Mouse (Mus musculus) myocyte (in vitro differentiated cells): Measurements from ENCODE around the gene Iqcn. TPM values are rescaled to one million over a fixed set of nuclear protein-coding genes. Genes with fewer than 3 reads are reported as not detected.

ENCODE experiments used
- H3K27me3 ChIP-seq: one replicate; pipeline ENCODE4 v1.6.1; 2011; ENCODE audit not compliant: control insufficient read depth, insufficient read depth, insufficient read length
- H3K36me3 ChIP-seq: one replicate; pipeline ENCODE4 v1.6.1; 2011; ENCODE audit not compliant: control insufficient read depth, insufficient read depth
- H3K4me2 ChIP-seq: one replicate; pipeline ENCODE4 v1.6.1; 2011; ENCODE audit warnings: low read depth, control low read depth
- H3K4me3 ChIP-seq: one replicate; pipeline ENCODE4 v1.5.1; 2011; ENCODE audit warnings: mild to moderate bottlenecking, control low read depth, moderate library complexity
- H3K79me2 ChIP-seq: one replicate; pipeline ENCODE4 v1.6.1; 2011; ENCODE audit not compliant: control insufficient read depth, insufficient read depth
- H3ac ChIP-seq: one replicate; pipeline ENCODE4 v1.6.1; 2011; ENCODE audit not compliant: control insufficient read depth, insufficient read length
- CEBPB ChIP-seq: IDR thresholded peaks from 2 replicates; pipeline ENCODE4 v1.6.1; 2011; ENCODE audit warnings: mild to moderate bottlenecking, moderate library complexity; ENCODE audit not compliant: poor library complexity, insufficient read depth, severe bottlenecking
- E2F4 ChIP-seq: IDR thresholded peaks from one replicate; pipeline ENCODE4 v1.6.1; 2011; ENCODE audit warnings: mild to moderate bottlenecking, control low read depth, moderate library complexity; ENCODE audit not compliant: insufficient read depth
- MAX ChIP-seq: IDR thresholded peaks from one replicate; pipeline ENCODE4 v1.6.1; 2011; ENCODE audit warnings: low read depth, mild to moderate bottlenecking, control low read depth
- MYOD1 ChIP-seq, 3 experiments: IDR thresholded peaks; one replicate each; pipeline ENCODE4 v1.6.1; 2011; ENCODE audit warnings: control low read depth in 2 of 3, low read depth in 2 of 3, mild to moderate bottlenecking in 2 of 3, moderate library complexity in 1 of 3; ENCODE audit not compliant: insufficient read length in 2 of 3, control insufficient read depth in 1 of 3
- MYOG ChIP-seq, 3 experiments: IDR thresholded peaks; one replicate each; pipeline ENCODE4 v1.6.1; 2011; ENCODE audit warnings: control low read depth in 2 of 3, low read depth in 2 of 3, mild to moderate bottlenecking in 2 of 3; ENCODE audit not compliant: insufficient read length in 2 of 3, control insufficient read depth in 1 of 3, insufficient read depth in 1 of 3
- POLR2A ChIP-seq: IDR thresholded peaks from one replicate; pipeline ENCODE4 v1.6.1; 2011; ENCODE audit warnings: low read depth, mild to moderate bottlenecking, control low read depth, moderate library complexity; ENCODE audit not compliant: insufficient read length
- POLR2AphosphoS2 ChIP-seq: IDR thresholded peaks from one replicate; pipeline ENCODE4 v1.6.1; 2011; ENCODE audit warnings: low read depth, control low read depth; ENCODE audit not compliant: insufficient read length
- REST ChIP-seq: IDR thresholded peaks from one replicate; pipeline ENCODE4 v1.6.1; 2011; ENCODE audit warnings: mild to moderate bottlenecking, control low read depth, moderate library complexity; ENCODE audit not compliant: insufficient read depth, insufficient read length
- SRF ChIP-seq: IDR thresholded peaks from one replicate; pipeline ENCODE4 v1.6.1; 2011; ENCODE audit warnings: low read depth; ENCODE audit not compliant: control insufficient read depth, insufficient read length
- TCF12 ChIP-seq: IDR thresholded peaks from one replicate; pipeline ENCODE4 v1.6.1; 2011; ENCODE audit warnings: mild to moderate bottlenecking, control low read depth; ENCODE audit not compliant: poor library complexity, insufficient read depth, severe bottlenecking
- TCF3 ChIP-seq: IDR thresholded peaks from one replicate; pipeline ENCODE4 v1.6.1; 2011; ENCODE audit warnings: low read depth, control low read depth; ENCODE audit not compliant: insufficient read length
- USF1 ChIP-seq: IDR thresholded peaks from one replicate; pipeline ENCODE4 v1.6.1; 2011; ENCODE audit warnings: low read depth, mild to moderate bottlenecking, control low read depth, moderate library complexity
- polyA plus RNA-seq: library from polyadenylated mRNA; unstranded; fragments of >200 nt; fragmentation: generic; extraction: Trizol; gene quantifications from one replicate; pipeline ENCODE4 v1.2.1, GENCODE M21; 2012; ENCODE audit warnings: missing spikeins

Gene Iqcn
- polyA plus RNA-seq, 1 experiment: 0.02 TPM

DNA sequence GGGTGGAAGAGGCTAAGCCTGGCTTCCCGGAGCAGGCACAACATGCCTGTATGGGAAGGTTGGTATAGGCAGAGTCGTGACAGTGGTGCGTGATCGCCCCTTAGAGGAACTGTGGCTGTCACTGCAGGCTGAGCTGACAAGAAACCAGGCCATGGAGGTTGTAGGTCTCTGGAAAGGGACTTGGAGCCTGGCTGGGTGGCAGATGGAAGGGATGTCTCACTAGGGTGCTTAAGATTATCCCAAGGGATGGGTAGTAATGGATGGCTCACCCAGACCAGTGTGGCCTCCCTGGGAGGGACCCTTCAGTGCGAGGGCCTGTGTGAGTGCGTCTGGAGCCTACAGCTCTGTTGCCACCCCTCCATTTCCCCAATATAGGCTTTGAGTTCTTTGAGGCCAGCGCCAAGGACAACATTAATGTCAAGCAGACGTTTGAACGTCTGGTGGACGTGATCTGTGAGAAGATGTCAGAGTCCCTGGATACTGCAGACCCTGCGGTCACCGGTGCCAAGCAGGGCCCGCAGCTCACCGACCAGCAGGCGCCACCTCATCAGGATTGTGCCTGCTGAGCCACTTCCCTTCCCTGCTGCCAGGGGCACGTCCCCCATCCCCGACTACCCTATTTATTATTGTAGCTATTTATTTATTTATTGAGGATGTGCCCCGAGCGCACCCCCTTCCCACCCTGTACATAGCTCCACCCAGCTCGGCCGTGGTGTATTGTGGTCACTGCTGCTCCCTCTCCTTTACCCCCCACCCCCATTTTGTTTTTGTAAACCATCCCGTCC lies 54.5 kb downstream of the Iqcn start:
- H3K79me2 ChIP-seq: no peaks in the 10 kb centered on the region

DNA sequence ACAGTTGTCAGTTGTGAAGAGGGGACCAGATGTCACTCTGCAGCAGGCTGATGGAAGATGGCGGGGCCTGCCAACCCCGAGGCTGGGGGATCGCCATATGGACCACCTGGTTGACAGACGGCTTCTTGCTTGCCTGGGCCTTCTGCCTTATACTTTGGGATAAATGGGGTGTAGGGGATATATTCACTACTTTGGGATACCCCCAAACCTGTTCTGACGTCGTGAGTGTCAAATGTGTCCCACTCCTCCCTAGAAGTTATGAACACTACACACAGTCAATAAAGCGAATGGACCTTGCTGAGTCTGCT lies 55.0 kb downstream of the Iqcn start:
- Histone ChIP-seq H3K4me2 (no peak overlapping the region), H3K36me3 (no peaks in the 10 kb centered on the region), H3K27me3 (no peaks in the 10 kb centered on the region), H3ac (no peak overlapping the region), H3K79me2 (no peaks in the 10 kb centered on the region), H3K4me3 (no peak overlapping the region)
- TF ChIP-seq USF1 (no peak), MYOG (IDR thresholded peaks at IDR 0.05; ENCODE audit: control insufficient read depth in 1 of 3, insufficient read depth in 1 of 3, insufficient read length in 2 of 3, low read depth in 2 of 3) (no peak), SRF (no peak), E2F4 (no peak), CEBPB (no peak), REST (no peak), MYOD1 (IDR thresholded peaks at IDR 0.05; ENCODE audit: control insufficient read depth in 1 of 3, insufficient read length in 2 of 3, low read depth in 2 of 3) (no peak)

More for the DNA sequence above, 54.5 kb downstream of the Iqcn start:
- Histone ChIP-seq H3K27me3 (no peaks in the 10 kb centered on the region), H3ac (no peak overlapping the region), H3K4me2 (no peak overlapping the region), H3K36me3 (no peaks in the 10 kb centered on the region), H3K4me3 (no peak overlapping the region)
- TF ChIP-seq POLR2A: peak; percentile 31
- no peak for TF ChIP-seq SRF
- peak; percentile 33 for TF ChIP-seq POLR2AphosphoS2

DNA sequence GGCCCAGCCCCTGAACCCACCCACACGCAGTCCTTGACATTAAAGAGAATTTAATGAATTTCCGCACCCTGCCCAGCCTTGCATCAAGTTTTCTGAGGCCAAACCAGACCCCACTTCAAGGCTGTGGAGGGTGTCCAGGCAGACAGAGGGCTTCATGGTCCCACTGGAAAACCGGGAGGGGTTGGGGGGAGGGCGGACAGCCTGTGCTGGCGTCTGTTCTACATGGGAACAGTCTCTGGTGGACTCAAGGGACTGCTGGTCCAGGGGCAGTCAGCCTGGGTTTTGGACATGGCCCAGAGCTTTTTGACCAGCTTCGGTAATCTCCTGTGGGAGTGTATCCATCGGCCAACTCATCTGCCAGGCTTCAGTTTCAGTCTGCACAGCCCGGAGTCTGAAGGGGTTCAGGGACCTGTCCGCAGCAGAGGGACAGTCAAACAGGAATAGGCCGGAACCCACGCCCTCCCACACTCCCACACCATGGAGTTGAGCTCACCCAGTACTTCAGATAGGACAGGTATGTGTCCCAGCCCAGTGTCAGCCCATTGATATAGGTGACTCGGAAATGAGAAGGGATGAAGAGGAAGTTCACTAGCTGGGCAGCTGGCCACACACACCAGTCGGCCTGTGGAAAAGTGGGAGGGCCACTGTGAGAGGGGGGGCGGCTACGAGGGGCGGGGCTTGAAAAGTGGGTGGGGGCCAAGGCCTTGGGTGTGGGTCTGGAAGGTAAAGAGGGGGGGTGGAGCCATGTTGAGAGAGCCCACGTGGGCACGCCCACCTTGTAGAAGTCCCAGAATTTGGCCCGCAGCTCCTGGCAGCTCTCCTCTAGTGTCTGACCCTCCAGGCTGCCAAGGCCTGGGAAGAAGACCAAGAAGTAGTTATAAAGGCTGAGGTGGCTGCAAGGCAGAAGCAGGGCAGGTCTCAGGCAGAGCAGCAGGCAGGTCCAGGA lies 55.6 kb downstream of the Iqcn start:
- no peak for TF ChIP-seq MAX
- peak; percentile 18 for TF ChIP-seq POLR2AphosphoS2
- TF ChIP-seq MYOD1 (IDR thresholded peaks at IDR 0.05; ENCODE audit: control insufficient read depth in 1 of 3, insufficient read length in 2 of 3, low read depth in 2 of 3): no peak
- no peak for TF ChIP-seq USF1
- Histone ChIP-seq H3K36me3 (no peaks in the 10 kb centered on the region), H3ac (no peak overlapping the region), H3K4me3 (peak overlapping the region; percentile 41), H3K79me2 (no peaks in the 10 kb centered on the region), H3K4me2 (peak overlapping the region; percentile 81), H3K27me3 (no peaks in the 10 kb centered on the region)

DNA sequence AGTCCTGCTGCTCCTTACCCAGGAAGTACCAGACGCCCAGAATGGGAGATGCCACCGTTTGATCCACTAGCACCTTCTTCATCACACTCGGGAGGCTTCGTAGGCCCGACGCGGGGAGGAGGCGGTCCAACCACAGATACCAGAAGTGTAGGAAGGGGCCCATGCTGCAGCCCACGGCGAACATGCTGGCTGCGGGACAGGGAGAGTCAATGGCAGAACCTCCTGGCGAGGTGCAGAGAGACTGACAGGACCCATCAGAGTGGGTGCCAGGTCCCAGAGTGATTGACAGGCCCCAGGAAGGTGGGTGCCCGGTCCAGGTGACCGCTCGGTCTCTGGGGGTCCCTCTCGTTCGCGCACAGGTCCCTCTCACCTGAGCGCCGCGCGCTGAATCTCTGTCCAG lies 57.1 kb downstream of the Iqcn start:
- Histone ChIP-seq H3K79me2 (no peaks in the 10 kb centered on the region), H3K4me2 (peak overlapping the region; percentile 81), H3K27me3 (no peaks in the 10 kb centered on the region), H3K4me3 (peak overlapping the region; percentile 41), H3ac (peak overlapping the region; percentile 79), H3K36me3 (no peaks in the 10 kb centered on the region)
- no peak for TF ChIP-seq MYOD1 (IDR thresholded peaks at IDR 0.05; ENCODE audit: control insufficient read depth in 1 of 3, insufficient read length in 2 of 3, low read depth in 2 of 3)
- TF ChIP-seq SRF: no peak
- no peak for TF ChIP-seq MYOG (IDR thresholded peaks at IDR 0.05; ENCODE audit: control insufficient read depth in 1 of 3, insufficient read depth in 1 of 3, insufficient read length in 2 of 3, low read depth in 2 of 3)
- TF ChIP-seq REST: no peak
- TF ChIP-seq USF1: no peak

DNA sequence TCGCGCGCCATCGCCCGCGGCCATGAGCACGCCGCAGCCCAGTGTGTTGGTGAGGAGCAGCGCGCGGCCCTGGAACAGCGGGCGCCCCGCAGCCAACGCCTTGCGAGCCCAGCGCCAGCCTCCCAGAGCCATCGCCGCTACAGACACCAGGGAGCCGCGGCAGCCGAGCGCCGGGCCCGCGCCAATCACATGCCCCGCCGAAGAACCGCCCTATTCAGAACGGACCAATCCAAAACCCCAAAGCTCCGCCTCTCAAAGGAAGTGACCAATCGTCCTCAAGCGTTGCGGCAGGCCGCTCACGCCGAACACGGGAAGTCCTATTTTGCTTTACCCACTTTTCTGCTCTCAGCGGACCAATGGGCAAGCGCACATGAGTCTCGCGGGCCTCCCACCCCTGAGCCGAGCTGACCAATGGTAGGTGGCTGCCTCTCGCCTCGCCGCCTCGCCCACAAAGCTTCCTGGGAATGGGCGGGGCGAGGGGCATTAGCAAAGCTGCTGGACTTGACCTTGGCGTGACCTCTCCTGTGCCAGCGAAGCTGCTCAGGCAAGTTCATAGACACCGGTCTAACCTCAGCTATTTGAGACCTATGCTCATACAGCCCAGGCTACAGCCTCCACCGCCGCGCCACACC lies 57.6 kb downstream of the Iqcn start, which contains the start of gene Mpv17l2:
Mpv17l2 (minus strand) TSS at position 172 of the 632 bp plus-strand sequence.
- TF ChIP-seq TCF3 (no peak), E2F4 (no peak), REST (peak; percentile 19), MAX (no peak), POLR2A (peak; percentile 92), MYOD1 (IDR thresholded peaks at IDR 0.05; ENCODE audit: control insufficient read depth in 1 of 3, insufficient read length in 2 of 3, low read depth in 2 of 3) (no peak), CEBPB (no peak), POLR2AphosphoS2 (peak; percentile 56), TCF12 (no peak), USF1 (peak; percentile 55), MYOG (IDR thresholded peaks at IDR 0.05; ENCODE audit: control insufficient read depth in 1 of 3, insufficient read depth in 1 of 3, insufficient read length in 2 of 3, low read depth in 2 of 3) (peak in 1 of 3 experiments; percentile 26), SRF (peak; percentile 41)
- peak within 1 kb of the TSS; percentile 79 for H3ac ChIP-seq
- peak within 1 kb of the TSS; percentile 41 for H3K4me3 ChIP-seq
- no peaks in the 10 kb centered on the region for H3K27me3 ChIP-seq
- H3K36me3 ChIP-seq: no peaks in the 10 kb centered on the region
- peak within 1 kb of the TSS; percentile 81 for H3K4me2 ChIP-seq
- H3K79me2 ChIP-seq: no peaks in the 10 kb centered on the region
